19 mouse cellular contexts compared by ENCODE assay signal in the genomic region with DNA sequence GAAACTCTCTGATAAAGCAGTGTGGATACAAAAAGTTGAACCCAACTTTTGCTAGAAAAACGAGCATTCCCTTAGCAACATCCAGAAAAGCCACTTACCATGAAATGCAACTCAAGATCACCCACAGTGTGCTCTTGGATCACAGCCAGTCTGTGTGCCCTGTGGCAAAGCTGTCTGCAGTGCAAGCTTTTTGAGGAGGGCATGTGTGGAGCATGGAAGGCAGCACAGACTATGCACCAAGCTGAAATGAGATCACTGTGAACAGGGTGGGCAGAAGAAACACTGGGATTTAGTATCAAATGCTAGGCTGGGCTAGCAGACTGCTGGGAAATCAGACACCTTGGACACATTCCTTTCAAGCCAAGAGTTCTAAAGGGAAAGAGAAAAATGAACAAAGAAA.
DNase-seq lines count a peak whose midpoint lies in the region; ATAC-seq and TF ChIP-seq lines count a peak whose summit lies in the region.
"Had no signal": no experiment of that assay in that cellular context is flagged by ENCODE, and none has a peak within 500 bp of the region (broad histone marks: within the 10 kb centered on the region; RNA-seq: fewer than 3 reads in every experiment).

No protein-coding gene starts in this region.

- no peak overlapping the region for H3K4me2 ChIP-seq in forebrain, embryonic 14.5 days (ENCODE audit: low read length)
- no peak overlapping the region for H3K4me2 ChIP-seq in kidney, postnatal 0 days (ENCODE audit: low read length)
- H3K4me2 ChIP-seq in kidney, embryonic 14.5 days (replicated peaks; ENCODE audit: low read depth, low read length): no peak overlapping the region
- H3K4me2 ChIP-seq: liver, embryonic 15.5 days; midbrain, embryonic 12.5 days; neural tube, embryonic 13.5 days had no signal

- H3K79me2 ChIP-seq in heart, adult 2 months (replicated peaks; ENCODE audit: control insufficient read depth, insufficient read depth, low read length): no peaks in the 10 kb centered on the region

- no peak overlapping the region for H3K4me3 ChIP-seq in forebrain, embryonic 14.5 days (ENCODE audit: low read depth, low read length)
- H3K4me3 ChIP-seq in forebrain, embryonic 10.5 days: no peak overlapping the region
- no peak overlapping the region for H3K4me3 ChIP-seq in kidney, postnatal 0 days (replicated peaks; ENCODE audit: low read depth, low read length)
- H3K4me3 ChIP-seq in kidney, embryonic 14.5 days (ENCODE audit: low read length): no peak overlapping the region
- no peak overlapping the region for H3K4me3 ChIP-seq in heart, adult 2 months
- H3K4me3 ChIP-seq: gastrocnemius, adult 2 months; liver, embryonic 15.5 days; midbrain, embryonic 12.5 days; neural tube, embryonic 13.5 days had no signal

- TF ChIP-seq CTCF in kidney, postnatal 0 days (IDR thresholded peaks at IDR 0.05; ENCODE audit: low read depth): no peak
- no peak for TF ChIP-seq CTCF in Patski (IDR thresholded peaks at IDR 0.05)
- TF ChIP-seq CTCF in heart, adult 2 months (IDR thresholded peaks at IDR 0.05): no peak

- no peak for TF ChIP-seq POLR2A in heart, adult 2 months (IDR thresholded peaks at IDR 0.05; ENCODE audit: insufficient read depth, low read depth, low read length)

- CTCF ChIA-PET in Patski (lab: Charles Lee): no interaction called here

- POLR2A ChIA-PET in Patski (lab: Charles Lee): no interaction called here

- H3K9ac ChIP-seq in forebrain, embryonic 14.5 days (ENCODE audit: low read length): no peak overlapping the region
- H3K9ac ChIP-seq in kidney, postnatal 0 days (ENCODE audit: low read depth, low read length): no peak overlapping the region
- H3K9ac ChIP-seq in kidney, embryonic 14.5 days (ENCODE audit: low read depth, low read length): no peak overlapping the region
- H3K9ac ChIP-seq in heart, adult 2 months (ENCODE audit: low read depth, low read length): no peak overlapping the region
- H3K9ac ChIP-seq: liver, embryonic 15.5 days; midbrain, embryonic 12.5 days; neural tube, embryonic 13.5 days had no signal

- WGBS in forebrain, embryonic 14.5 days: 14% methylated on average over 1 of the region's 1 CpGs
- 60% methylated on average over 1 of the region's 1 CpGs for WGBS in forebrain, embryonic 10.5 days
- WGBS in kidney, postnatal 0 days: 44% methylated on average over 1 of the region's 1 CpGs
- WGBS in kidney, embryonic 14.5 days: 61% methylated on average over 1 of the region's 1 CpGs
- 11% methylated on average over 1 of the region's 1 CpGs for WGBS in heart, adult 2 months

- no peaks in the 10 kb centered on the region for H3K9me3 ChIP-seq in forebrain, embryonic 14.5 days (replicated peaks; ENCODE audit: control insufficient read depth, low read length)
- no peaks in the 10 kb centered on the region for H3K9me3 ChIP-seq in forebrain, embryonic 10.5 days
- no peaks in the 10 kb centered on the region for H3K9me3 ChIP-seq in kidney, postnatal 0 days (replicated peaks; ENCODE audit: low read length)
- H3K9me3 ChIP-seq in kidney, embryonic 14.5 days (ENCODE audit: control insufficient read depth, low read length): no peaks in the 10 kb centered on the region
- H3K9me3 ChIP-seq: liver, embryonic 15.5 days; midbrain, embryonic 12.5 days; neural tube, embryonic 13.5 days had no signal

- H3K36me3 ChIP-seq in forebrain, embryonic 14.5 days (ENCODE audit: control insufficient read depth, insufficient read depth, low read length): no peaks in the 10 kb centered on the region
- H3K36me3 ChIP-seq in forebrain, embryonic 10.5 days (replicated peaks): no peaks in the 10 kb centered on the region
- no peaks in the 10 kb centered on the region for H3K36me3 ChIP-seq in kidney, postnatal 0 days (ENCODE audit: insufficient read depth, low read length)
- H3K36me3 ChIP-seq in kidney, embryonic 14.5 days (ENCODE audit: control insufficient read depth, insufficient read depth, low read length): no peaks in the 10 kb centered on the region
- no peaks in the 10 kb centered on the region for H3K36me3 ChIP-seq in heart, adult 2 months (ENCODE audit: control insufficient read depth, insufficient read depth, low read length)
- H3K36me3 ChIP-seq: liver, embryonic 15.5 days; midbrain, embryonic 12.5 days; neural tube, embryonic 13.5 days had no signal

- peak; percentile 32 for DNase-seq in forebrain, embryonic 14.5 days (ENCODE audit: low spot score)
- DNase-seq in forebrain, embryonic 10.5 days (ENCODE audit: extremely low spot score, low spot score): no peak
- DNase-seq in kidney, postnatal 0 days (ENCODE audit: low spot score): peak; percentile 2
- no peak for DNase-seq in Patski (ENCODE audit: low read depth, low spot score)
- peak; percentile 6 for DNase-seq in forelimb bud, embryonic 11.5 days (ENCODE audit: low read depth, low spot score)
- no peak for DNase-seq in heart, adult 2 months
- DNase-seq: adrenal gland, postnatal 14 days; B cell, adult 2 months; gastrocnemius, adult 2 months; heart, postnatal 36 days; kidney, adult 9 months; lung, postnatal 14 days; right cerebral cortex, adult 18-20 months; spleen, adult 18-20 months; thymus, postnatal 4 days had no signal

- no peaks in the 10 kb centered on the region for H3K4me1 ChIP-seq in forebrain, embryonic 14.5 days (ENCODE audit: control insufficient read depth, insufficient read depth, low read length)
- H3K4me1 ChIP-seq in forebrain, embryonic 10.5 days: 0 out of 2 replicates have a peak, but pooled peaks cover 4% of the 10 kb centered on the region
- no peaks in the 10 kb centered on the region for H3K4me1 ChIP-seq in kidney, postnatal 0 days (replicated peaks; ENCODE audit: insufficient read depth, low read length)
- H3K4me1 ChIP-seq in kidney, embryonic 14.5 days (ENCODE audit: control insufficient read depth, insufficient read depth, low read length): no peaks in the 10 kb centered on the region
- no peaks in the 10 kb centered on the region for H3K4me1 ChIP-seq in heart, adult 2 months (ENCODE audit: control insufficient read depth, insufficient read depth, low read length)
- H3K4me1 ChIP-seq: liver, embryonic 15.5 days; midbrain, embryonic 12.5 days; neural tube, embryonic 13.5 days had no signal

- no peak for TF ChIP-seq EP300 in heart, adult 2 months (IDR thresholded peaks at IDR 0.05; ENCODE audit: insufficient read depth, low read depth, low read length)

- in situ Hi-C loops in Patski (cut with MboI; ENCODE audit: low pct_unique_long_range_greater_than_20kb): no loop called here

- no peaks in the 10 kb centered on the region for H3K27me3 ChIP-seq in forebrain, embryonic 14.5 days (replicated peaks; ENCODE audit: control insufficient read depth, insufficient read depth, low read length)
- H3K27me3 ChIP-seq in forebrain, embryonic 10.5 days (ENCODE audit: poor library complexity, severe bottlenecking): no peaks in the 10 kb centered on the region
- H3K27me3 ChIP-seq in kidney, postnatal 0 days (ENCODE audit: insufficient read depth, low read length): no peaks in the 10 kb centered on the region
- H3K27me3 ChIP-seq in kidney, embryonic 14.5 days (ENCODE audit: control insufficient read depth, insufficient read depth, low read length): no peaks in the 10 kb centered on the region
- no peaks in the 10 kb centered on the region for H3K27me3 ChIP-seq in Patski
- H3K27me3 ChIP-seq in heart, adult 2 months (ENCODE audit: control insufficient read depth, insufficient read depth, low read length): no peaks in the 10 kb centered on the region
- H3K27me3 ChIP-seq: liver, embryonic 15.5 days; midbrain, embryonic 12.5 days; neural tube, embryonic 13.5 days had no signal

- no peak overlapping the region for H3K27ac ChIP-seq in forebrain, embryonic 14.5 days (ENCODE audit: low read depth, low read length)
- H3K27ac ChIP-seq in forebrain, embryonic 10.5 days: no peak overlapping the region
- H3K27ac ChIP-seq in kidney, postnatal 0 days: no peak overlapping the region
- H3K27ac ChIP-seq in kidney, embryonic 14.5 days (ENCODE audit: low read depth, low read length): no peak overlapping the region
- no peak overlapping the region for H3K27ac ChIP-seq in heart, adult 2 months
- H3K27ac ChIP-seq: gastrocnemius, adult 2 months; liver, embryonic 15.5 days; midbrain, embryonic 12.5 days; neural tube, embryonic 13.5 days had no signal

- ATAC-seq in forebrain, embryonic 14.5 days: peak; percentile 67
- no peak for ATAC-seq in kidney, postnatal 0 days (replicated peaks; ENCODE audit: low FRiP score, low read depth)
- no peak for ATAC-seq in kidney, embryonic 14.5 days (ENCODE audit: low FRiP score, low TSS enrichment)
- ATAC-seq in Patski: peak; percentile 82

- intact Hi-C loops in heart, adult 2 months (cut with DNase I): no loop called here

Comparison
In these comparisons a context has a peak if more than half of its experiments do, and no peak if none do; other contexts are left out.
1. DNase-seq: peak in forebrain, embryonic 14.5 days (single experiment), kidney, postnatal 0 days (single experiment) and forelimb bud, embryonic 11.5 days (single experiment); none in forebrain, embryonic 10.5 days (single experiment), Patski (single experiment) and heart, adult 2 months (0 of 2).
2. ATAC-seq: peak in forebrain, embryonic 14.5 days (single experiment) and Patski (single experiment); none in kidney, postnatal 0 days (single experiment) and kidney, embryonic 14.5 days (single experiment).